Mouse (Mus musculus): ENCODE data around the gene Pald1. TPM values are rescaled to one million over a fixed set of nuclear protein-coding genes. Genes with fewer than 3 reads are reported as not detected.

Gene Pald1
- polyA plus RNA-seq, 1 experiment from 2014 or later = 22.5 TPM

GRCm38 (mm10) chr10:61380186-61380585 is 3.1 kb downstream of the Pald1 start:
- H3K36me3 ChIP-seq = no peaks in the 10 kb centered on the region
- peaks cover 6% of the 10 kb centered on the region for H3K27me3 ChIP-seq
- peak overlapping the region; percentile 51; the same call in 1 of the 2 replicates for H3K27ac ChIP-seq
- H3K4me1 ChIP-seq = peaks cover 48% of the 10 kb centered on the region
- H3K4me3 ChIP-seq = peak overlapping the region; percentile 10; the same call in 1 of the 2 replicates
- 21% methylated on average over 9 of the region's 9 CpGs for WGBS
- peak overlapping the region; percentile 36 for H3K9ac ChIP-seq
- H3K9me3 ChIP-seq = no peaks in the 10 kb centered on the region
- H3K4me2 ChIP-seq = peak overlapping the region; percentile 98
- no peak for ATAC-seq (ENCODE audit: insufficient number of reproducible peaks, insufficient read depth, low FRiP score, low TSS enrichment, low read depth)

- Histone ChIP-seq H3K27ac (peak overlapping the region; percentile 51; the same call in 1 of the 2 replicates), H3K27me3 (peaks cover 6% of the 10 kb centered on the region), H3K4me3 (no peak overlapping the region), H3K4me1 (peaks cover 55% of the 10 kb centered on the region), H3K4me2 (peak overlapping the region; percentile 98), H3K9ac (no peak overlapping the region; the same call in 1 of the 2 replicates), H3K36me3 (no peaks in the 10 kb centered on the region), H3K9me3 (no peaks in the 10 kb centered on the region)
- 89% methylated on average over 13 of the region's 13 CpGs for WGBS
- ATAC-seq (ENCODE audit: insufficient number of reproducible peaks, insufficient read depth, low FRiP score, low TSS enrichment, low read depth) = no peak
These were observed 3.8 kb downstream of the Pald1 start for GRCm38 (mm10) chr10:61379340-61380040.

DNA sequence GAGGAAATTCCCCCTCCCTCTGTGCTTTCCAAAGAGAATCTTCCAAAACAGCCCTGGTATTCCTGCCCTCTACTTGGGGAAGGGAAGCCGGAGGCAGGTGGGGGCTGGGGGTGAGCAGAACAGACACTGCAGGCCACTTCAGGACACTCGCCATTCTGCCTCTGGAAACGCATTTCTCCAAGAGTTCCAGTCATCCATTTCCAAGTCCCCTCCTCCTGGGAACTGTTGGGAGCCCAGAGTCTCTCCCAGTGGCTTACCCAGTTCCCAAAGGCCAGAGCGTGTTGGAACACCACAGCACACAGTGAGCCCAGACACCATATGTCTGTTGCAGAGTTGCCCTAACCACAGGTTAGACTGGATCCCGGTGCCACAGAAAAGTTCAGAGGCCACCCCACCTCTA is 4.6 kb downstream of the Pald1 start:
- Histone ChIP-seq H3K9me3 (0 out of 2 replicates have a peak, but pooled peaks cover 3% of the 10 kb centered on the region), H3K36me3 (no peaks in the 10 kb centered on the region), H3K27ac (no peak overlapping the region), H3K27me3 (peaks cover 6% of the 10 kb centered on the region), H3K9ac (no peak overlapping the region), H3K4me1 (peaks cover 52% of the 10 kb centered on the region), H3K4me3 (no peak overlapping the region), H3K4me2 (no peak overlapping the region)
- no peak for ATAC-seq (ENCODE audit: insufficient number of reproducible peaks, insufficient read depth, low FRiP score, low TSS enrichment, low read depth)
- 88% methylated on average over 5 of the region's 5 CpGs for WGBS

- 97% methylated on average over 5 of the region's 5 CpGs for WGBS
- Histone ChIP-seq H3K4me3 (no peak overlapping the region), H3K27me3 (peaks cover 6% of the 10 kb centered on the region), H3K9me3 (0 out of 2 replicates have a peak, but pooled peaks cover 3% of the 10 kb centered on the region), H3K9ac (no peak overlapping the region), H3K4me2 (no peak overlapping the region), H3K27ac (no peak overlapping the region), H3K36me3 (no peaks in the 10 kb centered on the region), H3K4me1 (peaks cover 50% of the 10 kb centered on the region)
- no peak for ATAC-seq (ENCODE audit: insufficient number of reproducible peaks, insufficient read depth, low FRiP score, low TSS enrichment, low read depth)
These were observed 5.3 kb downstream of the Pald1 start for GRCm38 (mm10) chr10:61378050-61378449.

- Histone ChIP-seq H3K27ac (no peak overlapping the region), H3K36me3 (no peaks in the 10 kb centered on the region), H3K9ac (no peak overlapping the region), H3K27me3 (no peaks in the 10 kb centered on the region), H3K4me2 (no peak overlapping the region), H3K4me3 (no peak overlapping the region), H3K4me1 (peaks cover 35% of the 10 kb centered on the region), H3K9me3 (0 out of 2 replicates have a peak, but pooled peaks cover 3% of the 10 kb centered on the region)
- no peak for ATAC-seq (ENCODE audit: insufficient number of reproducible peaks, insufficient read depth, low FRiP score, low TSS enrichment, low read depth)
- WGBS = 78% methylated on average over 6 of the region's 6 CpGs
These were observed 8.4 kb downstream of the Pald1 start for GRCm38 (mm10) chr10:61374771-61375481.

- no peak overlapping the region for H3K4me2 ChIP-seq
- no peaks in the 10 kb centered on the region for H3K36me3 ChIP-seq
- no peaks in the 10 kb centered on the region for H3K27me3 ChIP-seq
- WGBS = 40% methylated on average over 4 of the region's 4 CpGs
- 0 out of 2 replicates have a peak, but pooled peaks cover 3% of the 10 kb centered on the region for H3K9me3 ChIP-seq
- no peak overlapping the region for H3K4me3 ChIP-seq
- no peak for ATAC-seq (ENCODE audit: insufficient number of reproducible peaks, insufficient read depth, low FRiP score, low TSS enrichment, low read depth)
- no peak overlapping the region for H3K27ac ChIP-seq
- H3K4me1 ChIP-seq = peaks cover 30% of the 10 kb centered on the region
- no peak overlapping the region for H3K9ac ChIP-seq
These were observed 9.3 kb downstream of the Pald1 start for GRCm38 (mm10) chr10:61374076-61374475.

- Histone ChIP-seq H3K9ac (no peak overlapping the region), H3K27me3 (no peaks in the 10 kb centered on the region), H3K9me3 (0 out of 2 replicates have a peak, but pooled peaks cover 3% of the 10 kb centered on the region), H3K27ac (no peak overlapping the region), H3K36me3 (no peaks in the 10 kb centered on the region), H3K4me3 (no peak overlapping the region), H3K4me2 (no peak overlapping the region), H3K4me1 (peaks cover 30% of the 10 kb centered on the region)
- 72% methylated on average over 4 of the region's 4 CpGs for WGBS
- no peak for ATAC-seq (ENCODE audit: insufficient number of reproducible peaks, insufficient read depth, low FRiP score, low TSS enrichment, low read depth)
These were observed 10.8 kb downstream of the Pald1 start for GRCm38 (mm10) chr10:61372585-61372923.

DNA sequence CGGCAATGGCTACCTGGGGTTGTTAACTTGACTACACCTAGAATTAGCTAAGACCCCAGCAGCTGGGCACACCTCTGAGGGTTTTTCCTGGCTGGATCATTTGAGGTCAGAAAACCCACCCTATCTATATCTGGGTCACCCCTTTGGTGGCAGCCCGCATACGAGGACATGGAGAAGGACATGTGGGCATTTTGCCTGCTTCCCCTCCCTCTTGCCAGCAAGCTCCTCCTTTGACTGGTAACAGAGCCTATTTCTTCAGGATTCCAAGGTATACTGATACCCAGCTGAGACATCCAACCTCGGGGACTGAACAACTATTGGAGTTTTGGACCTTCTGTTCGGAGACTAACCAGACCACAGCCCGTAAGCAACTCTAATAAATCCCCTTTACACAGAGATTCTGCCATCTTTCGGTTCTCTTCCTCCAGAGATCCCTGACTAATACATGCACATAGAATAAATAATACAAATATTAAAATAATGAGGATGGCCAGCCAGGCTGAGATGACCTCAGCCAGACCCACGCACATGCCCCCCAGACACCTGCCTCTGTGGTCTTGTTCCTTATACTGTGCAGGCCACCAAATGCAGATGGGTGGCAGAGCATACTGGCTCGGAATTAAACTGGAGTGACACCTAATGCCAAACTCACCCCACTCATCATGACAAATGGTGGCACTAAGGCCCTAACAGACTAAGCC is 11.3 kb downstream of the Pald1 start:
- H3K9me3 ChIP-seq = 0 out of 2 replicates have a peak, but pooled peaks cover 3% of the 10 kb centered on the region
- no peak overlapping the region for H3K27ac ChIP-seq
- peaks cover 32% of the 10 kb centered on the region for H3K4me1 ChIP-seq
- H3K4me3 ChIP-seq = no peak overlapping the region
- no peak for ATAC-seq (ENCODE audit: insufficient number of reproducible peaks, insufficient read depth, low FRiP score, low TSS enrichment, low read depth)
- WGBS = 83% methylated on average over 9 of the region's 9 CpGs
- no peaks in the 10 kb centered on the region for H3K36me3 ChIP-seq
- no peaks in the 10 kb centered on the region for H3K27me3 ChIP-seq
- H3K9ac ChIP-seq = no peak overlapping the region
- H3K4me2 ChIP-seq = no peak overlapping the region

- ATAC-seq (ENCODE audit: insufficient number of reproducible peaks, insufficient read depth, low FRiP score, low TSS enrichment, low read depth) = no peak
These were observed 12.9 kb downstream of the Pald1 start for GRCm38 (mm10) chr10:61370273-61370979.

DNA sequence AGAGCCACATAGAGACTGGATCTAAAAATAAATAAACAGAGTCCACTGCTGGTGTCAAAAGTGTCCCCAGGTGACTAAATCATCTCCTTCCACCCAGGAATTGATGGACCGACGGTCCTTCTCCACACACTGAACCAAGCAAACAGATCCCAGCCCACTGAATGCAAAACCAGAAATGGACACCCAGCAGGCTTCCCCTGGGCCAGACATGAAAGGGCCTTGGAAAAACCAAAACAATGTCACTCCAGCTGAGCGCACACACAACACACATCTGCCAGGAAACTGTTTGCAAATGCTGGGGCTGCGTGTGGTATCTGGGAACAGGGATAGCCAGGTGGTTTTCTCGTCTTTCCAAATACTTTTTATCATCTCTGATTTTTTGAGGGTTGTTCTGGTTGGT is 13.6 kb downstream of the Pald1 start:
- H3K36me3 ChIP-seq = no peaks in the 10 kb centered on the region
- WGBS = 39% methylated on average over 5 of the region's 5 CpGs
- H3K27me3 ChIP-seq = no peaks in the 10 kb centered on the region
- H3K9ac ChIP-seq = no peak overlapping the region
- H3K4me1 ChIP-seq = peaks cover 28% of the 10 kb centered on the region
- no peak overlapping the region for H3K4me2 ChIP-seq
- H3K9me3 ChIP-seq = 0 out of 2 replicates have a peak, but pooled peaks cover 3% of the 10 kb centered on the region
- no peak overlapping the region for H3K4me3 ChIP-seq
- H3K27ac ChIP-seq = peak overlapping the region; percentile 34; the same call in 1 of the 2 replicates
- ATAC-seq (ENCODE audit: insufficient number of reproducible peaks, insufficient read depth, low FRiP score, low TSS enrichment, low read depth) = no peak

More at GRCm38 (mm10) chr10:61370273-61370979, 12.9 kb downstream of the Pald1 start:
- H3K4me1 ChIP-seq = peaks cover 35% of the 10 kb centered on the region
- H3K4me2 ChIP-seq = no peak overlapping the region
- no peak overlapping the region for H3K4me3 ChIP-seq
- no peaks in the 10 kb centered on the region for H3K27me3 ChIP-seq
- 52% methylated on average over 18 of the region's 18 CpGs for WGBS
- no peak overlapping the region for H3K9ac ChIP-seq
- H3K36me3 ChIP-seq = no peaks in the 10 kb centered on the region
- H3K9me3 ChIP-seq = 0 out of 2 replicates have a peak, but pooled peaks cover 3% of the 10 kb centered on the region
- H3K27ac ChIP-seq = peak overlapping the region; percentile 34

GRCm38 (mm10) chr10:61365902-61366301 is 17.4 kb downstream of the Pald1 start:
- Histone ChIP-seq H3K9ac (no peak overlapping the region), H3K9me3 (no peaks in the 10 kb centered on the region), H3K4me3 (no peak overlapping the region), H3K36me3 (peaks cover 6% of the 10 kb centered on the region; the same call in 1 of the 2 replicates), H3K27me3 (no peaks in the 10 kb centered on the region), H3K27ac (no peak overlapping the region), H3K4me2 (no peak overlapping the region), H3K4me1 (peaks cover 23% of the 10 kb centered on the region)
- WGBS = 57% methylated on average over 1 of the region's 1 CpGs
- no peak for ATAC-seq (ENCODE audit: insufficient number of reproducible peaks, insufficient read depth, low FRiP score, low TSS enrichment, low read depth)
